Comparison of ENCODE assay signal across 20 mouse cellular contexts in genomic region chr19:44808734-44809133, GRCm38 (mm10). TPM values are rescaled to one million over a fixed set of nuclear protein-coding genes. Genes with fewer than 3 reads are reported as not detected.
A peak's percentile ranks its signal among the peaks of the same experiment; 100 is the strongest.
DNase-seq lines count a peak whose midpoint lies in the region; ATAC-seq and TF ChIP-seq lines count a peak whose summit lies in the region.
"Had no signal": no experiment of that assay in that cellular context is flagged by ENCODE, and none has a peak within 500 bp of the region (broad histone marks: within the 10 kb centered on the region; RNA-seq: fewer than 3 reads in every experiment).

No protein-coding gene starts in this region.

- peak overlapping the region; percentile 66 for H3K27ac ChIP-seq in forebrain, embryonic 10.5 days
- no peak overlapping the region for H3K27ac ChIP-seq in forebrain, embryonic 15.5 days (replicated peaks)
- H3K27ac ChIP-seq in hindbrain, embryonic 15.5 days (replicated peaks), result no peak overlapping the region; the same call in 1 of the 2 replicates
- H3K27ac ChIP-seq: embryonic facial prominence, embryonic 12.5 days; limb, embryonic 10.5 days; liver, embryonic 12.5 days; lung, embryonic 15.5 days had no signal

- H3K9me3 ChIP-seq in forebrain, embryonic 10.5 days, result no peaks in the 10 kb centered on the region
- no peaks in the 10 kb centered on the region for H3K9me3 ChIP-seq in forebrain, embryonic 15.5 days
- no peaks in the 10 kb centered on the region for H3K9me3 ChIP-seq in E14TG2a.4 (ENCODE audit: low read length)
- H3K9me3 ChIP-seq in hindbrain, embryonic 15.5 days, result no peaks in the 10 kb centered on the region
- H3K9me3 ChIP-seq: embryonic facial prominence, embryonic 12.5 days; limb, embryonic 10.5 days; liver, embryonic 12.5 days; lung, embryonic 15.5 days had no signal

- no peak for ATAC-seq in forebrain, embryonic 15.5 days (replicated peaks)
- ATAC-seq in hindbrain, embryonic 15.5 days (ENCODE audit: low FRiP score, low read depth), result no peak; the same call in 1 of the 2 replicates
- ATAC-seq: liver, embryonic 12.5 days; Patski had no signal

- intact Hi-C loops in left cerebral cortex, postnatal 10 days (cut with DNase I), result no loop called here

- H3K4me1 ChIP-seq in forebrain, embryonic 10.5 days, result peaks cover 34% of the 10 kb centered on the region
- H3K4me1 ChIP-seq in forebrain, embryonic 15.5 days, result peaks cover 9% of the 10 kb centered on the region
- peaks cover 41% of the 10 kb centered on the region for H3K4me1 ChIP-seq in E14TG2a.4 (replicated peaks; ENCODE audit: low read depth, low read length)
- peaks cover 13% of the 10 kb centered on the region for H3K4me1 ChIP-seq in hindbrain, embryonic 15.5 days (replicated peaks)
- H3K4me1 ChIP-seq: liver, embryonic 12.5 days; lung, embryonic 15.5 days had no signal

- peak overlapping the region; percentile 29 for H3K4me3 ChIP-seq in forebrain, embryonic 10.5 days
- H3K4me3 ChIP-seq in forebrain, embryonic 15.5 days, result no peak overlapping the region
- H3K4me3 ChIP-seq in E14TG2a.4 (replicated peaks; ENCODE audit: low read length), result peak overlapping the region; percentile 60
- H3K4me3 ChIP-seq in hindbrain, embryonic 15.5 days, result no peak overlapping the region
- H3K4me3 ChIP-seq: embryonic facial prominence, embryonic 12.5 days; limb, embryonic 10.5 days; liver, embryonic 12.5 days; lung, embryonic 15.5 days had no signal

- no peak overlapping the region for H3K4me2 ChIP-seq in forebrain, embryonic 15.5 days (replicated peaks)
- peak overlapping the region; percentile 9; the same call in 1 of the 2 replicates for H3K4me2 ChIP-seq in hindbrain, embryonic 15.5 days
- H3K4me2 ChIP-seq: embryonic facial prominence, embryonic 12.5 days; liver, embryonic 12.5 days; lung, embryonic 15.5 days had no signal

- no peak for TF ChIP-seq CTCF in E14TG2a.4 (conservative IDR thresholded peaks at IDR 0.05; ENCODE audit: low read length)

- peaks cover 89% of the 10 kb centered on the region for H3K27me3 ChIP-seq in forebrain, embryonic 10.5 days (ENCODE audit: poor library complexity, severe bottlenecking)
- H3K27me3 ChIP-seq in forebrain, embryonic 15.5 days, result 0 out of 2 replicates have a peak, but pooled peaks cover 5% of the 10 kb centered on the region
- H3K27me3 ChIP-seq in E14TG2a.4 (ENCODE audit: insufficient read depth, low read length), result peaks cover 32% of the 10 kb centered on the region
- H3K27me3 ChIP-seq in hindbrain, embryonic 15.5 days, result no peaks in the 10 kb centered on the region
- H3K27me3 ChIP-seq: Patski had no signal

- DNase-seq in forebrain, embryonic 10.5 days (ENCODE audit: extremely low spot score, low spot score), result no peak
- DNase-seq in embryo, embryonic 10.5 days (ENCODE audit: low spot score), result peak; percentile 45
- no peak for DNase-seq in left cerebral cortex, postnatal 10 days (ENCODE audit: extremely low spot score in 1 of 2, low spot score in 2 of 2)
- no peak for DNase-seq in heart, adult 8-10 months (ENCODE audit: low spot score)
- DNase-seq in cerebellum, adult 9-10 months, result no peak
- DNase-seq: cerebellum, adult 18-20 months had no signal

- no peaks in the 10 kb centered on the region for H3K36me3 ChIP-seq in forebrain, embryonic 10.5 days (replicated peaks)
- no peaks in the 10 kb centered on the region for H3K36me3 ChIP-seq in forebrain, embryonic 15.5 days
- no peaks in the 10 kb centered on the region for H3K36me3 ChIP-seq in E14TG2a.4 (ENCODE audit: insufficient read depth, low read length)
- H3K36me3 ChIP-seq in hindbrain, embryonic 15.5 days, result no peaks in the 10 kb centered on the region
- H3K36me3 ChIP-seq: embryonic facial prominence, embryonic 12.5 days; limb, embryonic 10.5 days; liver, embryonic 12.5 days; lung, embryonic 15.5 days had no signal

- WGBS in forebrain, embryonic 10.5 days, result 2% methylated on average over 8 of the region's 8 CpGs
- WGBS in forebrain, embryonic 15.5 days, result 1% methylated on average over 8 of the region's 8 CpGs
- WGBS in hindbrain, embryonic 15.5 days, result 3% methylated on average over 8 of the region's 8 CpGs

- H3K9ac ChIP-seq in forebrain, embryonic 15.5 days (replicated peaks), result no peak overlapping the region
- H3K9ac ChIP-seq in hindbrain, embryonic 15.5 days, result no peak overlapping the region
- H3K9ac ChIP-seq: embryonic facial prominence, embryonic 12.5 days; liver, embryonic 12.5 days; lung, embryonic 15.5 days had no signal

RNA-seq across cellular contexts. Expression of gene Pax2, which starts 52.9 kb away (rescaled TPM):
- 0.56 and 0.81 TPM in 2 replicates for polyA plus RNA-seq in forebrain, embryonic 10.5 days (2016; fragmentation: Nextera tagmentation; extraction: Ambion mirVana)
- 0.09 TPM in 1 of 2 replicates, not detected in the other for polyA plus RNA-seq in forebrain, embryonic 15.5 days (2015; fragmentation: Nextera tagmentation; extraction: Ambion mirVana)
- polyA plus RNA-seq in hindbrain, embryonic 15.5 days (2015; fragmentation: Nextera tagmentation; extraction: Ambion mirVana), result 12.3 and 15.5 TPM in 2 replicates
- not detected for total RNA-seq in left cerebral cortex, postnatal 10 days (2021)
- not detected for total RNA-seq in heart, adult 8-10 months (2022)
- total RNA-seq: adrenal gland, adult 18-20 months; gastrocnemius, adult 18-20 months; granulocyte monocyte progenitor cell, adult 5-6 weeks; megakaryocyte progenitor cell, adult 5-6 weeks had no signal
- polyA plus RNA-seq: heart, embryonic 14.5 days; liver, embryonic 12.5 days; stomach, embryonic 14.5 days had no signal

Comparison
In these comparisons a context has a peak if more than half of its experiments do, and no peak if none do; other contexts are left out.
1. H3K4me3 ChIP-seq: peak in forebrain, embryonic 10.5 days (single experiment) and E14TG2a.4 (single experiment); none in forebrain, embryonic 15.5 days (single experiment) and hindbrain, embryonic 15.5 days (single experiment).